Mouse (Mus musculus): ENCODE measurements around the gene Col6a1. TPM values are rescaled to one million over a fixed set of nuclear protein-coding genes. Genes with fewer than 3 reads are reported as not detected.

The Col6a1 gene
- polyA plus RNA-seq, 1 experiment = 47.4 TPM

DNA sequence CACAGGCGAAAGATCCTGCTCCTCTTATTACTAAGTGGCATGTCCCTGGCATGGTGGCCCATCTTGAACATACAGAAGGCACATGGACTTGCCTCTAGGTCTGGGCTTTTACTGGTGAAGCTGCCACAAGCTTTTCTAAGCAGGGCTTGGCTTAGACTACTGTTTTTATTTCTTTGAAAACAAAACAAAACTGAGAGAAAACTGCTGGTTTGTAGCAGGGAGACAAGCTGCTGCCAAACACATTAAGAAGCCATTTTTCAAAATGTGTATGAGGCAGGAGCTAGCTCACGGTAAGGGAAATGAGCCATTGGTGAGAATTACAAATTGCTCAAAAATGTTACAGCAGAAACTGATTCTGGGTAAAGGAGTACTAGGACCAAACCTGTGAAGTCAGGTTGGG, 24.5 kb downstream of the Col6a1 start:
- TF ChIP-seq CTCF (IDR thresholded peaks at IDR 0.05; ENCODE audit: borderline replicate concordance, extremely low read depth, insufficient read depth, insufficient read length) = no peak
- no peak for TF ChIP-seq POLR2A (IDR thresholded peaks at IDR 0.05; ENCODE audit: borderline replicate concordance, extremely low read depth, insufficient read depth, insufficient read length, poor library complexity, severe bottlenecking)
- no peak for DNase-seq (ENCODE audit: low read depth)

GRCm38 (mm10) chr10:76699816-76700215, 26.2 kb downstream of the Col6a1 start:
- TF ChIP-seq POLR2A (IDR thresholded peaks at IDR 0.05; ENCODE audit: borderline replicate concordance, extremely low read depth, insufficient read depth, insufficient read length, poor library complexity, severe bottlenecking) (no peak), CTCF (IDR thresholded peaks at IDR 0.05; ENCODE audit: borderline replicate concordance, extremely low read depth, insufficient read depth, insufficient read length) (no peak)

GRCm38 (mm10) chr10:76695283-76695885, 30.6 kb downstream of the Col6a1 start:
- no peak for TF ChIP-seq POLR2A (IDR thresholded peaks at IDR 0.05; ENCODE audit: borderline replicate concordance, extremely low read depth, insufficient read depth, insufficient read length, poor library complexity, severe bottlenecking)
- no peak for DNase-seq (ENCODE audit: low read depth)

More at GRCm38 (mm10) chr10:76699816-76700215, 26.2 kb downstream of the Col6a1 start:
- DNase-seq (ENCODE audit: low read depth) = no peak

DNA sequence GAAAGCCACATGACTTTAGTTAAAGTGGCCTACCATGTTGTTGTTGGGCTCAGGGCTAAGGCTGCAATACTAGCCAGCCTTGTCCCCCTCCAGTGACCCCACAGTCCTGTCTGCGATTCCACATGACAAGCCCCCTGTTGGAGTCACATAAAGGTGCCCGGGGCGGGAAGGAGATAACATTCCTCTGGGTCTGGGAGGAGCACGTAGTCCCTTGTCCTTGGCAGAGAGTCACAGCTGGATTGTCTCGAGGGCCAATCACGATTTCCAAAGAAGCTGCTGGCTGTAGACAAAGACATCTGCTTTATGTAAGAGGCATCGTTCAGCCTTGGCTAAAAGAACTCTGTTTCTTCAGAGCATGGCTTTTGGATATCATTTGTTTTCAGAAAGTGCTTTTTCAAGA, 31.2 kb downstream of the Col6a1 start:
- TF ChIP-seq CTCF (IDR thresholded peaks at IDR 0.05; ENCODE audit: borderline replicate concordance, extremely low read depth, insufficient read depth, insufficient read length) (no peak), POLR2A (IDR thresholded peaks at IDR 0.05; ENCODE audit: borderline replicate concordance, extremely low read depth, insufficient read depth, insufficient read length, poor library complexity, severe bottlenecking) (no peak)
- DNase-seq (ENCODE audit: low read depth) = no peak

DNA sequence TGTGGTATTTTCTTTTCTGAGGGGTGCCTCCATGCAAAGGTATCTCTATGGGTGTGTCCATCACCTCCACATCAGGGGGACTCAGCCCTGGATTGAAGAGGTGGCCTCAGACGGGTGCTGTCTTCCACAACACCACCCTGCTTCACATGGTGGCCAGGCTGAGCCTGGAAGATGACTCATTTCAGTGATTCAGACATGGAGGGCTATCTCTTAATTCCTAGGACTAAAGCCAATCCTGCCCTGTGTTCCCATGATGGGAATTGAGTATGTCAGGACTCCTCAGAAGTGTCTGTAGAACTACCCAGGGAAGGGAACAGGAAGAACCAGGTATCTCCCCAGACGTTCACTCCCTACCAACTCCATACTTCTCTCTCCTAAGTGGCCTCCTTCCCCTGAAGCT, 32.5 kb downstream of the Col6a1 start:
- TF ChIP-seq POLR2A (IDR thresholded peaks at IDR 0.05; ENCODE audit: borderline replicate concordance, extremely low read depth, insufficient read depth, insufficient read length, poor library complexity, severe bottlenecking) = no peak
- TF ChIP-seq CTCF (IDR thresholded peaks at IDR 0.05; ENCODE audit: borderline replicate concordance, extremely low read depth, insufficient read depth, insufficient read length) = no peak
- DNase-seq (ENCODE audit: low read depth) = no peak

DNA sequence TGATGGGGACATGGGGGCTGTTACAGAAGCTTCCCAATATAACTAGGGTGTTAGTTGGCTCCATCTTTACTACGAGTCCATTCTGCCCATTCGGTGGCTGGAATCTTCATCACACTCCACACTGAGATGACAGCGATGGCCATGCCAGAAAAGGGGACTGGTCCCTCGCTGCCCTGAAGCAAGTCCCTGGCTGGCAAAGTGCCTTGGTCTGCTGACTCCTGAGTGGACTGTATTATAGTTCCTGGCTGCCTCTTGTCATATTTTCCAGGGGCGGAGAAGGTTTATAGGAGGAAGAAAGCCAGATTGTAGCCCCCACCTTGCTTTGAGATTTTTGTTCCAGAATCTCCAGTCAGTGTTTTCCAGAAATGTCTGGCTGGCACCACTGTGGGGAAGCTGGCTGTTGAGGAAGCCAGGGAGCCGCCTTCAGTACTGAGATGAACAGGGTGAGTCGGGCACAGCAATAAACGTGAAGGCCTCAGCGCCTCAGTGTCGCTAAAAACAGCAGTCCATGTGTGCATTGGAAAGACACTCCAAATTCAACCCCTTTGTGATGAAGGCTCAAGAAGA, 40.4 kb downstream of the Col6a1 start:
- TF ChIP-seq POLR2A (IDR thresholded peaks at IDR 0.05; ENCODE audit: borderline replicate concordance, extremely low read depth, insufficient read depth, insufficient read length, poor library complexity, severe bottlenecking) = no peak
- TF ChIP-seq CTCF (IDR thresholded peaks at IDR 0.05; ENCODE audit: borderline replicate concordance, extremely low read depth, insufficient read depth, insufficient read length) = no peak
- DNase-seq (ENCODE audit: low read depth) = no peak

DNA sequence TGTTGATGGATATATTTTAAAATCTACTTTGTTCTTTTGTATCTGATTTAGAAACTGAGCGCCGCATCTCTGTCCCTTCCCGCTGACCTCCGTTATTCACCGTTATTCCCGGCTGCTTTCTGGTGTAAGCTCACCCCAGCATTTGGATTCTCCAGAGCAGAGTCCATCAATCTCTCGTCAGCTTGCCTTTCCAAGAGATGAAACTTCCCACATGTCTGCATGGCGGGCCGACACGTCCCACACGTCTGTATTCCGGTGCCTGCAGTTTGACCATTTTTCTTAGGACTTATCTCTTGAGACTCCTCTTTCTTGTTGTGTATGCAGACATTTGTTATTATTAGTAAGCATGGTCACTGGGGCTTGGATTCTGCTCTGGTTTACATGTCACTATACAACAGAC, 42.0 kb downstream of the Col6a1 start:
- TF ChIP-seq CTCF (IDR thresholded peaks at IDR 0.05; ENCODE audit: borderline replicate concordance, extremely low read depth, insufficient read depth, insufficient read length) (no peak), POLR2A (IDR thresholded peaks at IDR 0.05; ENCODE audit: borderline replicate concordance, extremely low read depth, insufficient read depth, insufficient read length, poor library complexity, severe bottlenecking) (no peak)
- DNase-seq (ENCODE audit: low read depth) = no peak

DNA sequence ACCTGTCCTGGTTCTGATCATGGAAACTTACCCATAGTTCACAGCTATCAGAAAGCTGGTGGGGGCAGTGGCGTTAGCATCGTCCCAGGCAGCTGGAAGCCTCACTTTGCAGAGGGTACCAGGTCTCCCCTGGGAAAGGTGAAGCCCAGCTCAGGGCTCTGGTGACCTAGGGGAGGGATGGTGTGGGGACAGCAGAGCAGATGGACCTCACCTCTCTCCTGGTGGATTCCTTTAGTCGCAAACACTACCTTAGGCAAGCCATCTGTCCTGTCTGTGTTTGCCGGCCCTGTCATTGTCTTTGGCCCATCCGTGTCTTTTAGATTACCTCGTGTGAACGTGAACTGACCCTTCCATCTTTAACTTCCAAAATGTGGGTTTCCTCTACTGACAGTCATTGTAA, 42.5 kb downstream of the Col6a1 start:
- DNase-seq (ENCODE audit: low read depth) = no peak
- TF ChIP-seq CTCF (IDR thresholded peaks at IDR 0.05; ENCODE audit: borderline replicate concordance, extremely low read depth, insufficient read depth, insufficient read length) (no peak), POLR2A (IDR thresholded peaks at IDR 0.05; ENCODE audit: borderline replicate concordance, extremely low read depth, insufficient read depth, insufficient read length, poor library complexity, severe bottlenecking) (no peak)

GRCm38 (mm10) chr10:76681882-76682281, 44.1 kb downstream of the Col6a1 start:
- DNase-seq (ENCODE audit: low read depth) = peak; percentile 2
- no peak for TF ChIP-seq CTCF (IDR thresholded peaks at IDR 0.05; ENCODE audit: borderline replicate concordance, extremely low read depth, insufficient read depth, insufficient read length)

DNA sequence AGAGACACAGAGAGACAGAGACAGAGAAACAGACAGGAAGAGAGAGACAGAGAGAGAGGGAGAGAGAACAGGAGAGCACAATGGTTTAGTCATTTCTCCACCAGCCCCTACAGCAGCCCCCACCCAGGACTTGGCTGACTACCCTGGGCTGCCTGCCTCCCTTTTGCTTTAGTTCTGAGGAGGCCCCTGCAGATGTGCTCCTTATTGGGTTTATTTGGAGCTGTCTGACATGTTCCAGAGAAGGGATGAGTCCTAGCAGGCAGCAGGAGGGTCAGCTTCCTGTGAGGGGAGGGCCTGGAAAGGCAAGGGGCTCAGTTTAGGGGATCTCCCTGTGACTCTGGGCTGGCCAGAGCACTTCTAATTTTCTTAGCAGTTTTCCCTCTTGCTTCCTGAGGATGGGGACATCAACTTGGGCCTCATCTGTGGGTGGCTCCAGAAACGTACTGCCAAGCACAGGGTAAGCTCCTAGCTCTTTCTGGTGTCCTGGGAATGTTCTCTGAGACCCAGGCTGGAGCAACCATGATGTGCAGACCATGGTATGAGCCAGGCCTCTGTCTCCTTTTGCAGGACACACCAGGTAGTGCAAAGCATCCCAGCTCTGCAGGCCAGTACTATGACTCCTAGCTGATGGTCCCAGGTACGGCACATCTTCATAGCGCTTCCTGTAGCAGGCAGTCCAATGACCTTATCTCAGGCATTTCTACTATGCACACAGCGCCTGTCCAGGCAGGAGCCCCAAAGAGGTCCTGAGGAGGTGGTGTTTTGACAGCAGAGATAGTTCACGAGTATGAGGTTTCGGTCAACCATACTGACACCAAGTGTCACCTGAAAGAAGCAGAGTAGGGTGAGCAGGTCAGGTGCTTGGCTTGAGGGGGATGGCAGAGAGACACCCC, 45.0 kb downstream of the Col6a1 start:
- DNase-seq (ENCODE audit: low read depth) = no peak
- TF ChIP-seq CTCF (IDR thresholded peaks at IDR 0.05; ENCODE audit: borderline replicate concordance, extremely low read depth, insufficient read depth, insufficient read length) = no peak
- no peak for TF ChIP-seq POLR2A (IDR thresholded peaks at IDR 0.05; ENCODE audit: borderline replicate concordance, extremely low read depth, insufficient read depth, insufficient read length, poor library complexity, severe bottlenecking)

DNA sequence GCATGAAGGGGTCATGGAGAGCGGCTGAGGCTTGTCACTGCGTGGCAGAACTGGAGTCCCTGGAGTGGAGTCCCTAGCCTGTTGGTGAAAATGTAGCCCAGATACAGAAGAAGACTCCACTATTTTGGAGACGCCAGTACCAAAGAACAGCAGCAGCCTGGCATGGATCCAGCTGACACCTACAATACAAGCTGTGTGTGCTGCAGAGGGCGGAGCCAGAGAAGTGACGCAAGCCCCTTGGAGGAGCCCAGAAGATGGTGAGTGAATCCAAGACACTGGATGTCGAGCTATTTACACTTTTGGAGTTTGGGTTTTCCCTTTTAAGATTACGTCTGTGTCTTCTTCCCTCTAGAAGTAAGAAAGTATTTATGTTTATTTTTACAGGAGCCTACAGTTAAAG, 47.8 kb downstream of the Col6a1 start:
- TF ChIP-seq CTCF (IDR thresholded peaks at IDR 0.05; ENCODE audit: borderline replicate concordance, extremely low read depth, insufficient read depth, insufficient read length) (no peak), POLR2A (IDR thresholded peaks at IDR 0.05; ENCODE audit: borderline replicate concordance, extremely low read depth, insufficient read depth, insufficient read length, poor library complexity, severe bottlenecking) (no peak)
- peak; percentile 43 for DNase-seq (ENCODE audit: low read depth)

DNA sequence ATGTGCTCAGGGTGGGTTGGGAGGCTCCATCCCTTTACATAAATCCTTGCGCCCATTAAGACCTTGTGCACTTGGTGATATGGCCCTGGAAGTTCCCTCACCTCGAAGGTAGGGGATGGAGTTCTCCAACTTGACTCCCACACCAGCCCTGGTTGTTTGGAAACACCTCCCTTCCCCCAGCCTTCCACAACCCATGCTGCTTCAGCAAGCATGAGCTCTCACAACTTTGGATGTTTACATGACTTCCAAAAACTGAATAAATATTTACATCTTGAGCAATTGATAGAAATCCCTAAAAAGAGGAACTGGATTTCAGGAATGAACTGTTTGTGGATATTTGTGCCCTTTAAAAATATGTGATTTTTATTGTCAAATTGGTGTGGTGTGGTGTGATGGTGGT, 50.7 kb downstream of the Col6a1 start:
- no peak for TF ChIP-seq POLR2A (IDR thresholded peaks at IDR 0.05; ENCODE audit: borderline replicate concordance, extremely low read depth, insufficient read depth, insufficient read length, poor library complexity, severe bottlenecking)
- TF ChIP-seq CTCF (IDR thresholded peaks at IDR 0.05; ENCODE audit: borderline replicate concordance, extremely low read depth, insufficient read depth, insufficient read length) = no peak
- no peak for DNase-seq (ENCODE audit: low read depth)
